Comparison of ENCODE assay signal across 10 mouse cellular contexts in genomic region chr11:77896480-77896819, GRCm38 (mm10). TPM values are rescaled to one million over a fixed set of nuclear protein-coding genes. Genes with fewer than 3 reads are reported as not detected.
DNase-seq lines count a peak whose midpoint lies in the region; ATAC-seq and TF ChIP-seq lines count a peak whose summit lies in the region.
"Had no signal": no experiment of that assay in that cellular context is flagged by ENCODE, and none has a peak within 500 bp of the region (broad histone marks: within the 10 kb centered on the region; RNA-seq: fewer than 3 reads in every experiment).

No protein-coding gene starts in this region.

- peak overlapping the region; percentile 61 for H3K4me2 ChIP-seq in heart, embryonic 13.5 days
- H3K4me2 ChIP-seq in limb, embryonic 14.5 days (replicated peaks; ENCODE audit: low read depth, low read length, severe bottlenecking) = peak overlapping the region; percentile 4; the same call in 1 of the 2 replicates

- peak overlapping the region; percentile 26 for H3K4me3 ChIP-seq in heart, embryonic 13.5 days
- H3K4me3 ChIP-seq in E14TG2a.4 (replicated peaks; ENCODE audit: low read length) = peak overlapping the region; percentile 62
- H3K4me3 ChIP-seq in forebrain, embryonic 10.5 days = peak overlapping the region; percentile 40
- H3K4me3 ChIP-seq in limb, embryonic 14.5 days (replicated peaks; ENCODE audit: low read length) = no peak overlapping the region

- peaks cover 36% of the 10 kb centered on the region for H3K27me3 ChIP-seq in heart, embryonic 13.5 days (replicated peaks)
- no peaks in the 10 kb centered on the region for H3K27me3 ChIP-seq in E14TG2a.4 (ENCODE audit: insufficient read depth, low read length)
- peaks cover 88% of the 10 kb centered on the region for H3K27me3 ChIP-seq in forebrain, embryonic 10.5 days (ENCODE audit: poor library complexity, severe bottlenecking)
- peaks cover 23% of the 10 kb centered on the region; the same call in 1 of the 2 replicates for H3K27me3 ChIP-seq in limb, embryonic 14.5 days (ENCODE audit: control insufficient read depth, insufficient read depth, low read length)

- peak overlapping the region; percentile 51; the same call in 1 of the 2 replicates for H3K9ac ChIP-seq in heart, embryonic 13.5 days
- no peak overlapping the region for H3K9ac ChIP-seq in limb, embryonic 14.5 days (ENCODE audit: low read depth, low read length, severe bottlenecking)

- no peak overlapping the region for H3K27ac ChIP-seq in heart, embryonic 13.5 days (replicated peaks)
- H3K27ac ChIP-seq in forebrain, embryonic 10.5 days = peak overlapping the region; percentile 77
- H3K27ac ChIP-seq in limb, embryonic 14.5 days (replicated peaks; ENCODE audit: low read depth, low read length) = no peak overlapping the region

- TF ChIP-seq POLR2A in limb, embryonic 14.5 days (IDR thresholded peaks at IDR 0.05; ENCODE audit: borderline replicate concordance, extremely low read depth, insufficient read depth, insufficient read length) = no peak

- ATAC-seq in heart, embryonic 13.5 days (ENCODE audit: extremely low read depth, insufficient number of reproducible peaks, low FRiP score, low TSS enrichment) = no peak
- no peak for ATAC-seq in limb, embryonic 14.5 days (ENCODE audit: low FRiP score, low read depth)
- no peak for ATAC-seq in megakaryocyte progenitor cell, adult 5-6 weeks (replicated peaks; ENCODE audit: poor library complexity)

- 61% methylated on average over 6 of the region's 6 CpGs for WGBS in heart, embryonic 13.5 days
- 31% methylated on average over 6 of the region's 6 CpGs for WGBS in forebrain, embryonic 10.5 days
- 44% methylated on average over 6 of the region's 6 CpGs for WGBS in limb, embryonic 14.5 days

- no peaks in the 10 kb centered on the region for H3K9me3 ChIP-seq in heart, embryonic 13.5 days
- H3K9me3 ChIP-seq in E14TG2a.4 (ENCODE audit: low read length) = no peaks in the 10 kb centered on the region
- H3K9me3 ChIP-seq in forebrain, embryonic 10.5 days = no peaks in the 10 kb centered on the region
- H3K9me3 ChIP-seq in limb, embryonic 14.5 days (ENCODE audit: control insufficient read depth, low read length) = no peaks in the 10 kb centered on the region

- no peak for TF ChIP-seq CTCF in E14TG2a.4 (conservative IDR thresholded peaks at IDR 0.05; ENCODE audit: low read length)

- H3K36me3 ChIP-seq in heart, embryonic 13.5 days = no peaks in the 10 kb centered on the region
- H3K36me3 ChIP-seq in E14TG2a.4 (ENCODE audit: insufficient read depth, low read length) = peaks cover 7% of the 10 kb centered on the region
- H3K36me3 ChIP-seq in forebrain, embryonic 10.5 days (replicated peaks) = no peaks in the 10 kb centered on the region
- H3K36me3 ChIP-seq in limb, embryonic 14.5 days (ENCODE audit: control insufficient read depth, insufficient read depth, low read length) = no peaks in the 10 kb centered on the region

- DNase-seq in heart, postnatal 10 days = no peak
- no peak for DNase-seq in forebrain, embryonic 10.5 days (ENCODE audit: extremely low spot score, low spot score)
- no peak for DNase-seq in limb, embryonic 14.5 days (ENCODE audit: low spot score)
- DNase-seq in right cerebral cortex, adult 2 months (ENCODE audit: low spot score in 2 of 2) = no peak
- DNase-seq in liver = no peak

- H3K4me1 ChIP-seq in heart, embryonic 13.5 days = peaks cover 40% of the 10 kb centered on the region
- H3K4me1 ChIP-seq in E14TG2a.4 (replicated peaks; ENCODE audit: low read depth, low read length) = peaks cover 85% of the 10 kb centered on the region
- H3K4me1 ChIP-seq in forebrain, embryonic 10.5 days = peaks cover 73% of the 10 kb centered on the region
- H3K4me1 ChIP-seq in limb, embryonic 14.5 days (ENCODE audit: control insufficient read depth, insufficient read depth, low read length) = peaks cover 14% of the 10 kb centered on the region

- intact Hi-C loops in heart, postnatal 10 days (cut with DNase I) = no loop called here

RNA-seq across cellular contexts. Expression of gene Pipox, which starts 2.6 kb away (rescaled TPM):
- 4.6 and 4.9 TPM in 2 replicates for polyA plus RNA-seq in heart, embryonic 13.5 days (2015; fragmentation: Nextera tagmentation; extraction: Ambion mirVana)
- 1 to 10 TPM; 1.2 to 1.4 TPM for total RNA-seq in heart, postnatal 10 days (2021)
- polyA plus RNA-seq in forebrain, embryonic 10.5 days (2016; fragmentation: Nextera tagmentation; extraction: Ambion mirVana) = 10.0 and 10.1 TPM in 2 replicates
- 1.1 and 1.3 TPM in 2 replicates for polyA plus RNA-seq in limb, embryonic 14.5 days (2012; rRNA removed)
- polyA plus RNA-seq in limb, embryonic 14.5 days (2014; fragmentation: Nextera tagmentation; extraction: Ambion mirVana) = 0.94 and 1.1 TPM in 2 replicates
- total RNA-seq in megakaryocyte progenitor cell, adult 5-6 weeks (2015) = not detected in 2 replicates
- 0.17 and 0.44 TPM in 2 replicates for total RNA-seq in megakaryocyte progenitor cell, adult 5-6 weeks (2017)
- polyA plus RNA-seq: C2C12 had no signal

RNA-seq across cellular contexts. Expression of gene Sez6, which starts 34.1 kb away (rescaled TPM):
- 0.09 and 0.20 TPM in 2 replicates for polyA plus RNA-seq in heart, embryonic 13.5 days (2015; fragmentation: Nextera tagmentation; extraction: Ambion mirVana)
- under 1 TPM; 0.22 to 0.64 TPM for total RNA-seq in heart, postnatal 10 days (2021)
- 2.8 and 4.3 TPM in 2 replicates for polyA plus RNA-seq in forebrain, embryonic 10.5 days (2016; fragmentation: Nextera tagmentation; extraction: Ambion mirVana)
- polyA plus RNA-seq in limb, embryonic 14.5 days (2012; rRNA removed) = 1.2 and 1.4 TPM in 2 replicates
- 0.98 and 1.2 TPM in 2 replicates for polyA plus RNA-seq in limb, embryonic 14.5 days (2014; fragmentation: Nextera tagmentation; extraction: Ambion mirVana)
- not detected in 2 replicates for total RNA-seq in megakaryocyte progenitor cell, adult 5-6 weeks (2015)
- total RNA-seq in megakaryocyte progenitor cell, adult 5-6 weeks (2017) = not detected in 2 replicates
- polyA plus RNA-seq: C2C12; kidney, embryonic 14.5 days had no signal
